Mouse (Mus musculus) adrenal gland, postnatal 14 days (tissue): ENCODE results near the gene Tnfsf12. TPM values are rescaled to one million over a fixed set of nuclear protein-coding genes. Genes with fewer than 3 reads are reported as not detected.
"Not testable (repeated sequence)": the region's sequence is repeated elsewhere in the genome, so short reads cannot be mapped to it uniquely, and the experiment has no call there.

Experiments
- DNase-seq: peaks from one replicate; pipeline ENCODE4 v3.0.0; 2021; ENCODE audit warnings: mixed read lengths
- long read RNA-seq, 2 experiments: library from polyadenylated mRNA; stranded (forward); transcript quantifications; one replicate each; pipeline ENCODE4 v2.0.0; 2021
- total RNA-seq: library from RNA; stranded (reverse); gene quantifications from 2 replicates; pipeline ENCODE4 v1.2.3, GENCODE M21; 2021

The Tnfsf12 gene
- total RNA-seq = 20.3 and 21.5 TPM in 2 replicates
- long read RNA-seq, experiment 1, partial matches to known transcripts = 1 of 6 reads
- long read RNA-seq, experiment 1, other reads (novel, unspliced or antisense) = 3 of 6 reads
- long read RNA-seq, experiment 2, transcript Tnfsf12-202 (7 exons, 1,435 nt) = major isoform, 6 of 9 reads
- long read RNA-seq, experiment 2, partial matches to known transcripts = 0 of 9 reads
- long read RNA-seq, experiment 2, other reads (novel, unspliced or antisense) = 3 of 9 reads

DNA sequence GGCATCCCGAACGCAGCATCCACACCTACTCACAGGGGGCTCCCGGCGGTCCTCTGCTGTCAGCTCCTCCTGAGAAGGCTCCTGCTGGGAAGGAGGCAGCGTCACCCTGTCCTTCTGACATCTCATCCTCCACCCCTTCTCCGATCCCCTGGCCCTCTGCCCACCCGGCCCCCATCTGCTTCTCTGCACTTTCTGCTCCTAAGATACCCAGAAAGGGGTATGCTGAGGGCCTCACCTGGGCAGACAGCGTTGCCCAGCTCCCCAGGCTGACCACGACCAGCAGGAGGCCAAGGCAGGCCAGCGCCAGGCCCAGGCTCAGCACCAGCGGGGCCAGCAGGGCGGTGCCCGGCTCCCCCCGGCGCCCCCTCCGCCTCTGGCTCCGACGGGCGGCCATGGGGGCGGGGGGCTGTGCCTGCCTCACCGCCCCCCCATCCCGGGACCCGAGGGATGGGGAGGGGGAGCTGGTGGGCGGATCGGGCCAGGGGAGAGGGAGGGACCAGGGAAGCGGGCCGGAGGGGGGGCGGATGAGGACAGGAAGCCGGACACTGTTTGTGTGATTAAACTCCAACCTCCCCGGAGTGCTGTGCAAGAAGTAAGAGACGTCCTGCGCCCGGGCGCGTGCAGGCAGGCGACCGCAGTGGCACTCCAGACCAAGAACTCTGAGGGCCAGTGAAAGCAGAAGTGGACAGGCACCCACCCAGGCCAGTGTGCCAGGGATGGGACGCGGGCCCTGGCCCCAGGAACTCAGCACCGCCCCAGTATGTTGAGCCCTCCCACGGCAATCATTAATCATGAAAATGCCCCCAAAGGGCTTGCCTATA is at the start of gene Tnfsf12, which contains the start of gene Tnfsfm13:
Gene Tnfsf12, minus strand, starts transcription at position 489 of the 821 bp plus-strand sequence.
Gene Tnfsfm13, minus strand, starts transcription at position 738 of the 821 bp plus-strand sequence.
- DNase-seq = peak; percentile 87

- DNase-seq = not testable (repeated sequence)
Measured at GRCm38 (mm10) chr11:69731408-69731807, 35.8 kb upstream of the Tnfsf12 start.

DNA sequence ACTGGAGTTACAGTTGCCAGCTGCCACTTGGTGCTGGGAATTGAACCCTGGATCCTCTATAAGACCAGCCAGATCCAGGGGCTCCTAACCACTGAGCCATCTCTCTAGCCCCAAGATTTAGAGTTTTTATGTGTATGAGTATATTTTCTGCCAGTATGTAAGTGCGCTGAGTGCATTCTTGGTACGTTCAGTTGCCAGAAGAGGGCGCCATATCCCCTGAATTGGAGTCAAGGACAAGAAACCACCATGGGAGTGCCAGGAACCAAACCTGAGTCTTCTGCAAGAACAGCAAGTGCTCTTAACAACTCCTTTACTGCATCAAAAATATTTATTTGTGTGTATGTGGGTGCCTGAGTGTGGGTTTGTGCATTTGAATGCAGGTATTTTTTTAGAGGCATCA is 33.4 kb upstream of the Tnfsf12 start:
- DNase-seq = peak; percentile 80

DNA sequence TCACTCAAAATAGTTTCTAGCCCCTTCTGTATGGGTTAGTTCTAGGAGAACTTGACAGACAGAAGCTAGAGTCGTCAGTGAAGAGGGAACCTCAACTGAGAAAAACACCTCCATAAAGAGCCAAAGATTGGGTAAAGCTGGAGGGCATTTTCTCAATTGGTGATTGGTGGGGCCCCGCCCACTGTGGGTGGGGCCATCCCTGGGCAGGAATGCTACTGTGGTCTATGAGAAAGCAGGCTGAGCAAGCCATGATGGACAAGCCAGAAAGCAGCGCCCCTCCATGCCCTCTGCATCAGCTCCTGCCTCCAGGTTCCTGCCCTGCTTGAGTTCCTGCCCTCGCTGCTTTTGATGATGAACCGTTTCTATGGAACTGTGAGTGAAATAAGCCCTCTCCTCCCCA is 30.3 kb upstream of the Tnfsf12 start:
- peak; percentile 40 for DNase-seq

DNA sequence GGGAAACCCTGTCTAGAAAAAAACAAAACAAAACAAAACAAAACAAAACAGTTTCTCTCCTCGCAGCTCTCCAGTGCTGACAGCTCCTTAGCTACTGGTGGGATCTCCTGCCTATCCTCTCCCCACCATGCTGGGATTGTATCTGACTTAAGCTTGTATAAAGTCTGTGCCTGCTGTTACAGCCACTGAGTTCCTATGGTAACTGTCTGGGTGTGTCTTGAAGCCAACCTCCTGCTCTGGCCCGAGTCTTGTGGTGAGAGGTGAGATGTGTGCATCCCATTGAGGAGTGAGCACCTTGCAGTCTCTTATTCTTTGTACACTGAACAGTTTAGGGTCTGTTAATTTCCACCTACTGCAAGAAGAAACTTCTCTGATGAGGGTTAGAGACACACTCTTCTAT is 27.4 kb upstream of the Tnfsf12 start:
- DNase-seq = no peak

DNA sequence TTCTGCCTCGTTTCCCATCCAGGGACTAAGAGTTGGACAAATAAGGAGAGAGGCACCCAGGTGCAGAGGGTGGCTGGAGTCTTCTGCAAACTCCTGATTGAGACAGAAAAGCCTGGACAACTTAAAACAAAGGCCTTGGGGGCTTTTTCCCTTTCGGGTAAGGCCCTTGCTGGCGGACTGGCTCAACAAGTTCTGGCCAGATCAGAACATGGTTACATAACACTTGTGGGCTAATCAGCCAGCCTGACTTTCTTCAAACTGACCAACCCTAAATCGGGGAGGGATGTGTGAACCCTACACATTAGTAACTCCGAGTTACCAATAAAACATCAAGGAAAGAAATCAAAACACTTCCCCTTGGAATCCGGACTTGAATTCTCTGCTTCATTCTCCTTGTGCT is 25.2 kb upstream of the Tnfsf12 start:
- no peak for DNase-seq

- no peak for DNase-seq
Measured at GRCm38 (mm10) chr11:69719423-69719822, 23.8 kb upstream of the Tnfsf12 start.

- no peak for DNase-seq
Measured at GRCm38 (mm10) chr11:69718661-69719060, 23.0 kb upstream of the Tnfsf12 start.

GRCm38 (mm10) chr11:69716953-69717352 is 21.3 kb upstream of the Tnfsf12 start:
- no peak for DNase-seq

- DNase-seq = peak; percentile 70
Measured at GRCm38 (mm10) chr11:69715929-69716328, 20.3 kb upstream of the Tnfsf12 start.

GRCm38 (mm10) chr11:69715482-69715881 is 19.8 kb upstream of the Tnfsf12 start:
- peak; percentile 74 for DNase-seq

DNA sequence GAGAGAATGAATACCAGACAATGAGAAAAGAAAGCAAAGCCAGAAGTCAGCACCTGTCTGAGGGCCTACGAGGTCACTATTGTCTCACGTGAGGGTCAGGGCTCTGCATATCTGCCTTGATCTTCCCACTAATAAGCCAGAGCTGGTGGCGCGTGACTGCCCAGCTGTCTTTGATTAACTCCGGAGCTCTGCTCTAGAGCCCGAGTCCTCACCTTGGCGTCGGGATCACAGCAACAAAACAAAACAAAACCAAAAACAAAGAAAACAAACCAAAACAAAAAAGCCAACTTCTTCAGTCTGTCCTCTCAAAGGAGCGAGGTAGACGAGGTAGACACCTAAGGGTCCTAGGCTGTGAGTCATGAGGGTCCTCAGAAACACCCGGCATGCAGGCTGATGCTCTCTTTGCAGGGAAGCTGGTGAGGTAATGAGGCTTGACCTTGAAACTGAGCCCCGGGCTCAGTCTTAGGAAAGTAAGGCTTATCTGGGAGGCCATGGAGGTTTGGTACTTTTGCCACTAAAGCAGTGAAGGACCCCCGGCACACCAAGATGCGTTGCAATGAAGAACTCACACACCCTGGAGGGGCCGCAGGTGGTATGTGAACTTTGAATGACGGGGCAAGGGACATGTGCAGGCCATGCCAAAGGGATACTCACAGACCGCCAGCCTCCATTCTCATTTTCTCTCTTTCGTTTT is 19.1 kb upstream of the Tnfsf12 start:
- DNase-seq = no peak

DNA sequence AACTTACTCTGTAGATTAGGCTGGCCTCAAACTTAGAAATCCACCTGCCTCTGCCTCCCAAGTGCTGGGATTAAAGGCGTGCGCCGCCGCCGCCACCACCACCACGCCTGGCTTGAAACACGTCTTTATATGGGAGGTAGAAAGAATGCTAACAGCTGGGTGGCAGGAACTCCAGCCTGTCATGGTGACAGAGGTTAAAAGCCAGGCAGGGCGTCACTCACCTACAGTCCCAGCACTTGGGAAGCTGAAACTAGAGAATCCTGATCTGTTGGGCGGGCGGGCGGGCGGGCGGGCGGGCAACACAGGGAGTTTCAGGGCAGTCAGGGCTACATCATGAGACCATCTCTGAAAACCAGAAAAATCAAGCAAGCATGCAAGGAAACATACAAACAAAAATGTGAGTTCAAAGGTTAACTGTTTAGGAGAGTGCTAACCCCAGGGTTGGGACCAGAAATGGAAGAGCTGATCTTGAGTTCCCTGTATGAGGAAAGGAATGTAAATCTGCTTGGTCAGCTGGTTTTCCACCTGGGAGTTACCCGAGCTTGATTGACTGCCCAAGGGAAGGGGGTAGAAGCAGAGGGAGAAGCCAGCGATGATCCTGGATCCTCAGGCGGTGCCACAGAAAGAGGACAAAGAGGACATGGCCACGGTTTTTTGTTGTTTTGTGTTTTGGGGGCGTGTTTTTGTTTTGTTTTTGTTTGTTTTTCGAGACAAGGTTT is 17.5 kb upstream of the Tnfsf12 start:
- no peak for DNase-seq

- no peak for DNase-seq
Measured at GRCm38 (mm10) chr11:69711082-69711481, 15.4 kb upstream of the Tnfsf12 start.

- DNase-seq = no peak
Measured at GRCm38 (mm10) chr11:69710470-69710869, 14.8 kb upstream of the Tnfsf12 start.

GRCm38 (mm10) chr11:69709554-69710446 is 14.2 kb upstream of the Tnfsf12 start:
- no peak for DNase-seq

- DNase-seq = no peak
Measured at GRCm38 (mm10) chr11:69708614-69709265, 13.1 kb upstream of the Tnfsf12 start.

GRCm38 (mm10) chr11:69707873-69708381 is 12.3 kb upstream of the Tnfsf12 start:
- no peak for DNase-seq

- DNase-seq = no peak
Measured at GRCm38 (mm10) chr11:69707480-69707847, 11.8 kb upstream of the Tnfsf12 start.

DNA sequence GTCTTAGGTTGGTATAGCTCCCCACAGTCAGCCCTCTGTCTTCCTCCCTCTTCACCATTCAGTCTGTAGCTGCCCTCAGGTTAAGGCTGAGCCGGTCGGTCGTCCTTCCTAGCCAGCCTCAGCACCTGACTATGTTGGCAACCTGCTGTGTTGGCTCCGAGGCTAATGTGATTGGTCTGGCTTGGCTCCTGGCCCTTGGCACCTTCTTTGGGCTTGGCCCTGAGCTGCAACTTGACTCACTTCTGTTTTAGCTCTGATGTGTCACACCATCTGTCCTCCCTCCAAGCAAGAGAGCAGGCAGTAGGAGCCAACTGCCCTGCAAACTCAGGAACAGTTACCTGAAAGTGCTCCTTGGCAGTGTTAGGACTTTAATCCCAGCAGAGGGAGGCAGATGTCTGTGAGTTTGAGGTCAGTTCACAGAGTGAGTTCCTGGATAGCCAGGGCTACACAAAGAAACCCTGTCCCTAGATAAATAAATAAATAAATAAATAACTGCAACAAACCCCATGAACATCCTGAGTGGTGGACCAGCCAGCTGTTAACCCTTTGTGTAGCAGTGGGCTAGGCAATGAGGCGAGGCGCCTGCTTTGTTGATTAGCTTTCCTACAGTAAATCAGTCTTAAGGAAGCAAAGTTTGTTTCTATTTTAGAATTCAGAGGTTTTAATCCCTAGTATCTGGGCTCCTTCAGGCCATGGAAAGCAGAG is 11.3 kb upstream of the Tnfsf12 start:
- peak; percentile 91 for DNase-seq
